Mouse (Mus musculus) kidney, adult 9 months (tissue): ENCODE data around the gene Zcchc8.

Experiments used
- DNase-seq: peaks from one replicate; pipeline ENCODE4 v3.0.0; 2022

Zcchc8 gene

DNA sequence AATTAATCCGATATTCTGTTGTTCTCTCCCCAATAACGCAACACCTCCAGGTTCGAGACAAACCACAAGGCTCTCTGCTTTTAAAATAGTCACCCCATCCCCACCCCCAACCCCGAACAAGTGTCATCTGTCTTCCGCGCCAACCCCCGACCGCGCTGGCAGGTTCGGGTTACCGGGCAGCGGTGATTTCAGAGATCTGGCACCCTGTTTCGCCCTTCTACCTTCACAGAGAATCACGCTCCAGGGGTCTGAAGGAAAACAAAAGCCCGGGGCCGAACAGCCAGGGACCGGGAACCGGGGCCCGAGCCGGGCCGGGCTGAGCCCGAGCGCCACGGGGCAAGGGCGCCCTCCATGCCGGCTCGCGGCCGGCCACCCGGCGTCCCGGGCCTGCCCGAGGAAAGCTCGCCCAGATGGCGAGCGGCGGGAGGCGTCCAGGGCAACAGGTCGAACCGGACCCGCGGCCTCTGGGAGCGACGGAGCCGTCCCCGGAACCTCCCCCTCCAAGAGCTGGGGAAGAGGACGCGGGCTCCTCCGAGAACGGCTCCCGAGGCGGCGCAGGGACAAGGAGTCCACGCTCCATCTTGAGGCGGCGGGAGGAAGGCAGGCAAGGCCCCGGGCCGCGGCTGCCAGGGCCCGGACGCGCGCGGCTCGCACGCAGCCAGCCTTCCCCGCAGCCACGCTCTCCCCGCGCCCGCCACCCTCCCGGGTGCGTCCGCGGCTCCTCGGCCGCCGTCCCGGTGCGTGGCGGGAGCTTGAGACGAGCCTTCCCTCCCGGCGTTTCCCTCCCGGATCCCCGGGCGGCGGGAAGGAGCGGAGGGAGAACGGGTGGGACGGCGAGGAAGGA is 37.3 kb downstream of the Zcchc8 start:
- DNase-seq: peak; percentile 54

DNA sequence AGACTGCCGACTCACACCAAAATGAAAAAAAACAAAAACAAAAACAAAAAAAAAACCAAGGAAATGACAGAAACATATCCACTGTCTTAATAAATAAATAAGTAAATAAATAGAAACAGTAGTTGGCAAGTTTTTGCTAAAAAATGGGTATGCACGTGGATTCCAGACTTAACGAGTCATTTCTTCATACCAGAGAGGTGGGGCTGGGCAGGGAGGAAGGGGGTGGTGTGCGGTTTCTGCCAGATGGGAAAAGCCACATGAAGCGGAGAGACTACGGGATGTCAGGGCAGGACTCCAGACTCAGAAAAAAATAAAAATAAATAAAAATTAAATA is 37.9 kb downstream of the Zcchc8 start:
- DNase-seq: peak; percentile 37

DNA sequence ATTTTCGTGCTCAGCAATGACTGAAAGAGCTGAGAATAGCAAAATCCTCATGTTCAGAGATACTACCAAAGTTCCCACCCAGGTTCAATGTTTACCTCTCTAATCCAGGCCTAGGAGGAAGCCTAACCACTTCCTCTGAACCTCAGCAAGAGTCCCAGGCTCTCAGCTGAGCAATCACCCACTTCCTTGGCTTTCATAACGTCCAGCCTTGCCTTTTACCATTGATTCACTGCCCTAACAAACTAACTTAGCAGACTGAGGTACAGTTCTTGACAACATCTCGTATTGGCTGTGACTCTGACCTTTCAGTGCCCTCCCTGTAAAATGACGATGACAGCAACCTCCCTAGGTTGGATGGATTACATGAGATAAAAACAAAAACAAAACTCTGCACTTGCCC is 38.5 kb downstream of the Zcchc8 start:
- peak; percentile 40 for DNase-seq

DNA sequence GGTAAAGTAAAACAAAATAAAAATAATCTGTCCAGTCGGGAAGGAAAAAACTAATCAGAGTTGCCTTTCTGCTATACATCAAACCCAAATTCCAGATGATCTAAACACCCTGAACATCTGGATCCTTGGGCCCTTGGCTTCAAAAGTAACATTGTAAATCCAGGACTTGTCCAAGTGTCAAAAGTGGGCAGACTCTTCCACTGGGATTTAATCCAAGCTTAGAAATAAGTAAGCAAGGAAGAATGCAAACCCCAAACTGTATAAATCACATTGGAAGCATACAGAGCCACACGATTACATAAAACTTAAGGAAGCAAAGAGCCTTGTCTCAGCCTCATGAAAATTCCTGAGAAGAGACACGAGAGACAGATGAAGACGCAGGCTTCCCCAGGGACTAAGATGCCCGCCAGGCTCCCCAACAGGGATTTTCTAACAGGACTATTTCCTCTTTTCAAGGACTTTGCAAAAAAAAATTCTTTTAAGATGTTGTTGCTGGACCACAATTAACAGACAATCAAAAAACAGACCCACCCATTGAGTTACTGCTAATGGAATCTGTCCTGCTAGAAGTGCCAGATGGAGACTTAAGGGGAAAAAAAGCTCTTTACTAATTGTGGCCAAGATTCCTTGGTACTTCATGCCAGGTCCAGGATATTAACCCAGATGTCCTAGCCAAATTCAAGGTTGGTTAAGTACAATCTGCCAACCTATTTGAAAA is 41.2 kb downstream of the Zcchc8 start:
- DNase-seq: peak; percentile 73

DNA sequence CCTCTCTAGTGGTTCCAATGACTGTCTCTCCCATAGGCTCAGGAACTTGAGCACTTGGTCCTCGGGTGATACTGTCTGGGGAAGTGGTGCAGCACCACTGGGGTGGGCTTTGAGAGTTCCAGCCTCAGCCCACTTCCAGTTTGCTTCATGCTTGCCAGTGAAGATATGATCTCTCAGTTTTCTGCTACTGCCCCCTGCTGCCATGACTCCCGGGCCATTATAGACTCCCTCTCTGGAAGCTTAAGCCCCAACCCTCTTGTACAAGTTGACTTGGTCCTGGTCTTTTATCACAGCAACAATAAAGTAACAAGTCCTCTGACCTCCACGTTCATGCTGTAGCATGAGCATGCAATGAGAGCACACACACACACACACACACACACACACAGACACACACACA is 41.8 kb downstream of the Zcchc8 start:
- no peak for DNase-seq

DNA sequence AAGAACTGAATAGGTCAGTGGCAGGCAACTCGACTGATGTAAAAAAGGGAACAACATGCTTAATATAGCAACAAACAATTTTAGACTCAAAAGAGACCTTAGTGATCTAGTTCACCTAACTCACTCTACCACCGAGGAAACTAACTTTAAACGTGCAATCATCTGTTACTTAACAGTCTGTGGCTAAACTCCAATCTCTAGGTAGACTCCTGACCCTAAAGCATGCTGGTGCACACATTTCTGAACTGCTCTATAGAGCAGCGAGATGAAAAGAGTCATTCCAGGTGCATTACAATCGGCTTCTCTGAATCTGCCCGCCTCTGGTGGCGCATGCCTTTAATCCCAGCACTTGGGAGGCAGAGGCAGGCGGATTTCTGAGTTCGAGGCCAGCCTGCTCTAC is 45.2 kb downstream of the Zcchc8 start:
- peak; percentile 31 for DNase-seq

DNA sequence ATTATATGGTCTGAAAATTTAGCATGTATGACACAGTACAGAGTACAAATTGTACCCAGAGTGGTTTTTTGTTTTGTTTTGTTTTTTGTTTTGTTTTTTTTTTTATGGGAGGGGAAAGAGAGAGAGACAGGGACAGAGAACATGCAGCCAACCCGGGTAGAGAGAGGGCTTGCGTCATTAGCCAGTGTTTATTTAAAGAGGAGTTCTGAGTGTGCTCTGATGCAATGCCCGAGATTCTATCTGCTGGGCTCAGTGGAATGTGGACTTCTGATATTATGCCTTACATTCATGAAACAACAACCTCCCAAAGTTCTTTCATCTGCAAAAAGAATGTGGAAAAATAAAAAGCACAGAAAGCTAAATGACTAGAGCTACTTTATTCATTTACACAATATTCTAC is 45.7 kb downstream of the Zcchc8 start:
- DNase-seq: no peak

DNA sequence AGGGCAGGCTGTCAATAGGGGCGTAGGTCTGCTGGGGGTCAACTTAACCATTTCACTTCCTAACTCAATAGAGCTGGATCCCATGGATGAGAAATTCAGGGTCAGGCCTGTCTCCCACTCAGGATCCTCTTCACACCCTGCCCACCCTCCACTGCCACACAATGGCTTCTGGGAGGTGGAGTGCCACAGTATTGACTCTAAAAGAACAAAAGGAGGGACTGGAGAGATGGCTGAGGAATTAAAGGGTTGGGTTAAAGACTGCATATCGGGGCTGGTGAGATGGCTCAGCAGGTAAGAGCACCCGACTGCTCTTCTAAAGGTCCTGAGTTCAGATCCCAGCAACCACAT is 49.5 kb downstream of the Zcchc8 start:
- no peak for DNase-seq

DNA sequence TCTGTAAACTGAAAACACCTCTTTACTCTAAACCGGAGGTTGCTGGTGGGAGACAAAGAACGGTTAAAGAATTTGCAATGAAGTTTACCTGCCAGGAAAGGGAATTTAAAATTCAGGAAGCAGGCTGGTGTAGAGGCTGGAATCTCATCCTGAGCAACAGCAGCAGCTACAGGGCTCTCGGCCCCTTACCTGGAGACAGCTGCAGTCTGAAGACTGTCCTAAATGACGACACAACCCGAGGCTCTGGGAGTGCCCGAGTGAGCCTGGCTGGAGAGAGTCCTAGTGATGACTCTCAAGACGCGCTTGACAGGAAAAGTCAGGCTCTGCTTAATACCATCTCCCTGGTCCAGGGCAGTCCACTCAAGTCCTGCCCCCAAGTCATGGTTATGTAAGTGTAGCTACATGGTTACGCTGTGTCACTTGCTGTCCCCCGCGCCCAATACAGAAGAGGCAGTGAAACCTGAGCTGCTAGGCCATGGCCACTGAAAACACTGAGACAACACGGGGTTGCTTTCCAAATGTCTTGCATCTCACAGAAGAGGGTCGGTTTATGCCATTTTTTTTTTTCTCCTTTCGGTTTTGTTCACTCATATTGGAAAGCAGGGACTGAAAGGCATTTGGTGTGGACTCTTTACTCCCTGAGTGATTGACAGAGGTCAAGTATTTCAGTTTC is 50.0 kb downstream of the Zcchc8 start:
- DNase-seq: peak; percentile 67

DNA sequence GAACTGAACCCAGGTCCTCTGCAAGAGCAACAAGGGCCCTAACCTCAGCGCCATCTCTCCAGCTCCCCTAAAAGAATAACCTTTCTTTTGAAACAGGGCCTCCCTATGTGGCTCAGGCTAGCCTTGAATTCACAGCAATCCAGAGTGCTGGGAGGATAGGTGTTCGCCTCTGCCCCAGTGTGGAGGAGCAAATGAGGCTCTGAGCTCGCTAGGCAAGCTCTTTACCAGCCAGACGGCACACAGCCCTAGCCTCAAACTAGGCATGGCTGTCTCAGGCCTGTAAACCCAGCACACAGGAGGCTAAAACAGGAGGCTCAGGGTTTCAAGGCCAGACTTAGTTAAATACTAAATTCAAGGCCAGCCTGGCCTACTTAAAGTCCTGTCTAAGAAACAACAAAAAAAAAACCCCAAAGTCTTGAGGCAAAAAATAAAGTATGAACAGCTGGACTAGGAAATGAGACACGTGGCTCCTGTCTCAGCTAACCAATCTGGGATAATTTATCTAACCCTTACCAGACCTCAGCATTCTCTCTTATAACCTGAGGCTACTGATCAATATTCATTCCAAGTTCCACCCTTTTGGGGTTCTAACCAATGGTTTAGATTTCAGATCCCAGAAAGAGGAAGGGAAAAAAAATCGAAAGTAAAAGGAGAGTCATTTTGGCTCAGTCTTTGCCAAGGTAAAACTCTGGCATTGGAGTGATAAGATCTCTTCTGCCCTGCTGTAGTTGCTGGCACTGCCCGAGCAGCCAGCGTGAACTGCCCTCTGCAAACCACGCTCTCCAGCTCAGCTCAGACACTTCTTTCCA is 50.7 kb downstream of the Zcchc8 start:
- peak; percentile 42 for DNase-seq

DNA sequence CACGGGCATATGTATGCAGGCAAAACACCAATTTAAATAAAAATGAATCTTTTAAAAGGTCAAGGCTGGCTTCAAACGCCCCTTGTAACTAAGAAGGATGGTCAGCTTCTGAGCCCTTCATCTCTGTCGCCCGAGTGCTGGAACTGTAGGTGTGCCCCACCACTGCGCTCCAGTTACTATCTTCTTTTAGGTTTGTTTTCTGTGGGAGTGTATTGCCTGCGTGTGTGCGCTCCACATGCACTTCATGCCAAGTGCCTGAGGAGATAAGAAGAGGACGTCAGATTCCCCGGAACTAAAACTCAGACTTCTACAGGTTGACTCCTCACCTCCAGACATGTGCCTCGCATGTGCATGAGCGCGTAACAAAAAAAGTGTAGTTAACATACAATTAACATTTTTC is 53.0 kb downstream of the Zcchc8 start:
- no peak for DNase-seq

DNA sequence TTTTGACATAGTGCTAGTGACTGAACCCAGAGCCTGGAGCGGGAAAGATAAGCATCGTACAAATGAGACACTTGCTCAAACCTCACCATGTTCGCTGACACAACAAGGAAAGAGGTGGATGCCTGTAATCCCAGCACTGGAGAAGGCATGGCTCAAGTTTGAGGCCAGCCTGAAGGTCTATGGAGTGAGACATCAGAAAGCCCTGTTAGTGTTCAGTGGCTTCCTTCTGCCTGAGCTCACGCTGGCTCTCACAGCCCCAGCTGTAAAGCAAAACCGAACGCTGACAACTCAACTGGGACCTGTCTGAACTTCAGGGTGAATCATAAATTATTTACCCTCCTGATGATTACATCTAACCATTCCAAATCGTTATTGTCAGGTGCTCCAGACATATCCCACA is 54.9 kb downstream of the Zcchc8 start:
- no peak for DNase-seq

DNA sequence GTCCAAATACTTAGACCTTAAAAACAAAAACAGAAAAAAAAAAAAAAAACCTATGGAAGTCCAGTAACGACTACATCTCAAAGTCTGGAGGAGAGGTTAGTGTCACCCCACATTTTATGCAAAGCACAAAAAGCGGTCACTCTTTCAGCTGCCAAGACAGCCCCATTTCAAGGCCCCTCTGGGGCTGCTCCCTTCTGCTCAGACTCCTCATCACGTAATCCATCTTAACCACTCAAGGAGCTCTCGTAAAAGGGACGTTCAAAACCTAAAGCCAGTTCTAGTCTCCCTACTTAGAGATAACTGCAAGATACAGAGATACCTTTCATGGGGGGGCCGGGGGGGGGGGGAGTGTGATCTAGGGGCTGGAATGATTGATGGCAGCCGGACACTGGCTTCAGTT is 56.6 kb downstream of the Zcchc8 start:
- DNase-seq: no peak

DNA sequence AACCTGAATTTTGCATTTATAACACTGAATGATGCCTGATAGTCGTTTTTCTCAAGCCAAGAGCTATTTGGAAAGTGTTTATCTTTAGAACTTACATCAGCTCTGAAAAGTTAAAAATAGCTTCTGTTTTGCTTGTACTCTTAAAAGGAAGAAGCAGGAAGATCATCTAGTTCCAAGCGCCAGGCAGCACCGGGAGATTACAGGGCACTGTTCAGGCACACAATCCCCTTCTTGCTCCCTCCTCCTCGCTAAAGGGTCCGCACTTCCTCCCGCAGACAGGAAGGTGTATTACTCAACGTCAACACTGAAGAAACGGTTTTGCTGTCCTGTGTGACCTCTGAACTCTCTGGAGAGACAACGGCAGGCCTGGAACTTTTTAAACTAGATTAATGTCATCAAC is 58.8 kb downstream of the Zcchc8 start:
- peak; percentile 62 for DNase-seq

DNA sequence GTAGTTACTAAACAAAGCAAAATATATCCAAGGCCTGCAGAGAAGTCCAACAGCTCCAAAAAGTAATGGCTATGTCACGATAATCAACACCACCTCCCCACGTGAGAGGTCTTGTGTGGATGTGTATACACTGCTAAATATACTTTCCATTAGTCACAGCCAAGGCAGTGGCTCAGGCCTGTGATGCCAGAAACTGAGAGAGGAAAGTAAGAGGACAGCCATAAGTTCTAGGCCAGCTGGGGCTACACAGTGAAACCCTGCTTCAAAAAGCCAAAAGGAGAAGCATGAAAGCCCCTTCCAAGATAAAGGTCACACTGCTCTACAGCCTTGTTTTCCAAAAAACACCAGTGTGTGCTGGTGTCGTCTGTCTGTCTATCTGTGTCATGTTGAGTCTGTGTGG is 59.3 kb downstream of the Zcchc8 start:
- DNase-seq: no peak

DNA sequence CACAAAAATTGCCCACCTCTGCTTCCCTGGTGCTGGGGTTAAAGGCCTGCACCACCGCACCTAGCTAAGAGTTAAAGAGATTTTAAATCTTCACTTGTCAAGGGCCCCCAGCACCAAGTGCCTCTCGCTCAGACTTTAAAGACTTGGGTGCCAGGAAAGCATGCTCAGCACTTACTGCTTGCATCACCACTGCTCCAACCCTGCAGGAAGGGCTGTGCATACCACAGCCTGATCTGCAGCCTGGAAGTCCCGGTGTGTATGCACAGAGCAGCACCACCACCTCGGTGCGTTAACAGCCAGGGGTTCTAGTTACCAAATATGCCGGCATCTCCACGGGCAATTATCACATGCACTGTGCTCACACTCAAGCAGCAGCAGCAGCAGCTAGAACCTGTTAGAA is 63.2 kb downstream of the Zcchc8 start:
- DNase-seq: no peak

DNA sequence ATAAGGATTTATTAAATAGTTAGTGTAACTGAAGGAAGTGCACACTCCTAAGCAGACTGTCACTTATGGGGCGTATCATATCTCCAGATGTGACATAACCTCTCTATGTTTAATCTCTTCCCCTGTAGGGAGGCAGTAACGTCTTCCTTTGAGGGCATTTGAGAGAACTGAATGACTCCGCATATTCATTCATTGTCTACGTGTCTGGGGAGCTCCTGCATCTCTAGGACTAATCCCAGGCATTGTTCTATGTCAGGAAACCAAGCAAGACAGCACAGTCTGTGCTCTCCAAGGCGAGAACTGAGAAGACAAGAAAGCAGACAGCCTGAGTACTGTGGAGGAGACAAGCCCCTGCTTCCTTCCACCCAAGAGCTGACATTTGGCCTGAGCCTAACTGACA is 66.0 kb downstream of the Zcchc8 start:
- DNase-seq: no peak

DNA sequence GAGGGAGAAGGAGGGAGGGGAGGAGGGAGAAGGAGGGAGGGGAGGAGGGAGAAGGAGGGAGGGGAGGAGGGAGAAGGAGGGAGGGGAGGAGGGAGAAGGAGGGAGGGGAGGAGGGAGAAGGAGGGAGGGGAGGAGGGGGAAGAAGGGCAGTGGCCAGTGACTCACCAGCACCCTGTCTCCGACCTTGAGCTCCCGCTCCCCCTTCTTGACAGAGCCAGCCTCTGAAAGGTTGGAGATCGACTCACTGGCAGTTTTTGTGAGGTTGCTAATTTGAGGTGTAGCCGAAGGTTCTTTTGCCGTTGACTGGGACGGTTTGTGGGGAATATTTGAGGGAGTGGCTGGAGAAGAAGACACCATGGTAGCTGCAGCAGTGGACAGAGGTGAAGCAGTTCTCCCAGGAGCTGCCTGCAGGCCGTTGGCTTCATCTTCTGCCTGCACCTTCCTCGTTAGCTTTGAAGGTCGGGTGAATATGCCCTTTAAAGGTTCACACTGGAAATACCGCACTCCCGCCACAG is 67.6 kb downstream of the Zcchc8 start:
- no peak for DNase-seq

DNA sequence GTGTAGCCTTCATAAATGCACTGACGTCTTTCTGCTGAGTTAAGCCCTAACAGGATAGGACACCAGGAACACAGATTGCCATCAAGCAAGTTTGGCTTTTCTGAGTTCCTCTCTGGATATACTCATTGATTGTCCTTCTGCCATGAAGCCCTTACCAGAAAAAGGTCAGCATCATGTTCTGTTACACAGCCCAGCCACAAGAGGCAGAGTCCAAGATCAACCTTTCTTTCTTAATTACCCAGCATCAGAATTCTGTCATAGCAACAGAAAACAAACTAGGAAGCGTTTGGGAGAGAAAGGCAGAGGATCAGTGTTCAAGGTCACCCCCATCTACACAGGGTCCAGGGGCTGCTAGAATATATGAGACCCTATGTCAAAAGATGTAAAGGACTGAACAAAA is 70.1 kb downstream of the Zcchc8 start:
- DNase-seq: no peak
